Mouse (Mus musculus): ENCODE data around the gene 1110051M20Rik. TPM values are rescaled to one million over a fixed set of nuclear protein-coding genes. Genes with fewer than 3 reads are reported as not detected.

The 1110051M20Rik gene
- polyA plus RNA-seq (2017; shearing (Covaris generic)): 20.0 TPM

DNA sequence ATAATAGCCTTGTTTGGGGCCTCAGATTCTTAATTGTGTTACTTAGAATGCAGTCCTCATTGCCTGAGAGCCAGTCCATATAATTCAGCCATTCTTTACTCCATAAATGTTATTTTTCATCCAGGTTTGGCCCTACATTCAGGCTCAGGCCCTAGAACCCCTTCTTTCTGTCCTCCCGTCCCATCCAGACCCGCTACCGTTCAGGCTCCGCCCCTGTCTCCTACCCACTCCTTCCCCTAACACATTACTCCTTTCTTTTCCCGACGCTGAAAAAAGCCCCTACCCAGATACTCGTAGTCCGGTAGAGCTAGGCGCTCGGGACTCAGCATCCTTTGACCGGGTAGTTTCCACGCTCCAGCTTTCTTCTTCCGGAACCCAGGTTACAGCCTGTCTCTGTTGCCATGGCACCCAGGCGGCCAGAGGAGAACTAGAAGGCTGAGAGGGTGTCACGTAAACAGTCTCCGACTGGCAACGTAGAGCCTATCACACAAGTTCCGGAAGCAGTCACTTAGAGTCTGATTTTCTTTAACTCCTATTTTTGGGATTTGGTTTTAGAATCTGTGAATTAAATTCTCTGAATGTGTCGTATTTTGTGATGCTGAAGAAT lies at the start of gene 1110051M20Rik:
Gene 1110051M20Rik, minus strand, starts transcription at position 419 of the 607 bp plus-strand sequence.

DNA sequence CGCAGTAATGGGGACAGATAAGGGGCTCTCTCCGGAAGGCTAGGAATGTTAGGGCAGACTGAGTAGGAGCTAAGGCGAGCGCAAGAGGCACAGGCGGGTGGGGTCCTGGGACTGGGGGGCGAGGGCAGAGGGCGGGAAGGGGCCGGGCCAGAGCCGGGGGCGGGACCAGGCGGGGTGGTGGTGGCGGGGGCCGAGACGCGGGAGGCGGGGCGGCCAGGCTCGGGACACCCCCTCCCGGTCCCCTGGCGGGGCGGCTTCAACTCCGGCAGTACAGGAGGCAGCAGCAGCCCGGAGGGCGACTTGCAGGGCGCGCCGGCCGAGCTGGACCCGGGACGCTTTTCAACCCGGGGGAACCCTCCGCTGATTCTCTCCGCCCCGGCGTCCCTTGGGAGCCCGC lies 12.8 kb upstream of the 1110051M20Rik start, which contains the start of gene Lrp4:
Gene Lrp4, plus strand, starts transcription at position 253 of the 397 bp plus-strand sequence.

DNA sequence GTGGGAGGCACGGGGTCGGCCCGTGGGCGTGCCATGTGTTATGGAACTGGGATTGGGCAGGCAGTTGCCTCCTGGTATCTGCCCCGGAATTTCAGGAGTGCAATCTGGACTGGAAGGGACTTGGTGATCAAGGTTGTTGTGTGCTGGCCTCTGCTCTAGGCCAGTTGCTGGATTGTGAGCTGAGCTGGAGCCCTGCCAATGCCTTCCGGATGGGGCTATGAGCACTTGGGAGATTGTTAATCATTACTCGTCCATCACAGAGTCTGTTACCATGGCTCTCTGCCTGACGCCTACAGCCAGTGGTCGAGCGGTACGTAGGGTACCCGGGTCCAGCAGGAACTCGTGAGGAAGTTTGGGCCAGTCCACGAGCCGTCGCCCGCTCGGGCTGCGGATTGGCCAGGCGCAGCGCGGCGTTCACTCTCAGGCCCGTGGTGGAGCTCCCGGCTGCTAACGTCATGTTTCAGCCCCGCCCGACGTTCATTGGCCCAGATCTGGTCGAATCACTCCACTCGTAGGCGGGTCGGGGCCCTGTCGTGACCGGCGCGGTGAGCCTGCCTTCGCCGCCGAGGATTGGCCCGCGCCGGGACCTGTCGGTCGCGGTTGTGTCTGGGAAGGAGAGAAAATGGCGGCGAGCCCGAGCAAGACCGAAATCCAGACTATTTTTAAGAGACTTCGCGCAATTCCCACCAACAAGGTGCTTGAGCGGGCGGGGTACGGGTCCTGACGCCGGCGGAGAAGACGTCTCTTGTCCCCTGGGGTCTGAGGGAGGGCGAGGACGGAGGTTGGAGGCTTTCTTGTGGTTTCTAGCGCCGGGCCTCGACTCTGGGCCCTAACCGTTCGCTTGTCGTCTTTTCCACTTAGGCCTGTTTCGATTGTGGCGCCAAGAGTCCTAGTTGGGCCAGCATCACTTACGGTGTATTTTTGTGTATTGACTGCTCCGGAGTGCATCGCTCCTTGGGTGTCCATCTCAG lies 179.5 kb downstream of the 1110051M20Rik start, which contains the start of gene Arfgap2:
Gene Arfgap2, plus strand, starts transcription at position 264 of the 971 bp plus-strand sequence.

DNA sequence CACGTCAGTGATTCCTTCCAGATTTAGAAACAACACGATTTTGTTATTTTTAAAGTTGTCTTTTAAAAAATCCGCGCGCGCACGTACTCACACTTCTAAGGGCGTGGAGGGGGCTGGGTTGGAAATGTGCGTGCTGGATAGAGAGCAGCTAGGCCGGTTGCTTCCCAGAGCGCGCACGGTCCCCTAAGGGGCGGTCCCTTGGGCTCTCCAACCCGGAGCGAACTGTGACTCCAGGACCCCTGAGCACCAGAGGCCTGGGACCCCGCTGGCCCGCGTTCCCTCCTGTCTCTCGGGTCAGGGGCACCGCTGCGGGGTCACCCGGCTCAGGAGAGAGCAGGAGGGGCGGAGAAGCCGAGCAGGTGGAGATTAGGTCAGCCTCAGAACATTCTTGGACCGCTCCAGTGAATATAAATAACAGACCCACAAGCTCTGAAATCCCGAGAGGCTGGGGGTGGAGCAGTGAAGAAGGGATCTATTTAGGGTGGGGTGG lies 188.8 kb downstream of the 1110051M20Rik start, which contains the start of gene Pacsin3:
Gene Pacsin3, plus strand, starts transcription at position 294 of the 490 bp plus-strand sequence.

DNA sequence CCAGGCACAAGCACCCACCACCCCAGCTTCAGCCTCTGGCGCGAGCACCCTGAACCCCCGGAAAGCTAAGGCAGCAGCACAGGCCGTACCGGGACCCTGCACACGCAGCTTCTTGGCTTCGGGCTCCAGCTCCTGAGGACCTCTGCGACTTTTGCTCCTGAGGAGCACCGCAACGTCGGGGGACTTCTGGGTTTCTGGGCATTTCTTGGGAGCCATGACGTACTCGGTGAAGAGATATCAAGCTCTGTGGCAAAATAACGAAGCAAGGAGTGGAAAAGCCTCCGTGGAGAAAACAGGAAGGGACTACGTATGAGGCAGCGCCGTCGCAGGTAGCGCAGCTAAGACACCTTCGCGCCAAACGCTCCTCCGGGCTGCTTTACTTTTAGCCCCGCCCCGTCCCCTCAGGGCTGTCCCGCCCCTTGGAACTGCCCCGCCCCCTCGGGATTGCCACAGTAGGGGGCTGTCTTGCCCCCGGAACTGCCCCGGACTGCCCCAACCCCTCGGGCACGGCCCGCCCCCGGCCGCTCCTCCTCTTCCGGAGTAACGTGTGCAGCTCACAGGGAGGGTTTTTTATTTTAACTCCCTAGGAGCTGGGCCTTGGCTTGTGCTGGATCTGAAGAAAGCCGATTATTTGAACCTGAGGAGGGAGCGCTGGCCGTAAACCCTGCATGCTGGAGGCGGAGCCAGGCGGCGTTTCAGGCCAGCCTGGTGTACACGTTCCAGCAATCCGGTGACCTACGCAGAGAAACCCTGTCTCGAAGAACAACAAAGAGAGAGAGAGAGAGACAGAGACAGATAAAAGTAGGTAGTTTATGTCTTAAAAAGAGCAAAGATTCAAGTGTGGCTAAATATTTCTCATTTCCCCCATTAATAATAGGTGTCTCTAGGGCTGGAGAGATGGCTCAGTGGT lies 207.6 kb downstream of the 1110051M20Rik start, which contains the start of gene Ddb2:
Gene Ddb2, minus strand, starts transcription at position 382 of the 910 bp plus-strand sequence.

Other genes with a start within 250 kb of the 1110051M20Rik start
- gene Nr1h3, start 241.9 kb downstream of the 1110051M20Rik start, polyA plus RNA-seq (2017; shearing (Covaris generic)): 1.7 TPM
- gene Acp2, start 241.8 kb downstream of the 1110051M20Rik start, polyA plus RNA-seq (2017; shearing (Covaris generic)): 17.2 TPM
- gene Ddb2, start 207.7 kb downstream of the 1110051M20Rik start, polyA plus RNA-seq (2017; shearing (Covaris generic)): 84.5 TPM
- 0.25 TPM for gene Pacsin3, start 188.8 kb downstream of the 1110051M20Rik start, polyA plus RNA-seq (2017; shearing (Covaris generic))
- gene Arfgap2, start 179.7 kb downstream of the 1110051M20Rik start, polyA plus RNA-seq (2017; shearing (Covaris generic)): 131 TPM
- gene Lrp4, start 12.8 kb upstream of the 1110051M20Rik start, polyA plus RNA-seq (2017; shearing (Covaris generic)): 0.02 TPM
- 39.8 TPM for gene Ckap5, start 82.1 kb upstream of the 1110051M20Rik start, polyA plus RNA-seq (2017; shearing (Covaris generic))
- not detected for gene F2, start 191.7 kb upstream of the 1110051M20Rik start, polyA plus RNA-seq (2017; shearing (Covaris generic))
- 23.8 TPM for gene Zfp408, start 205.1 kb upstream of the 1110051M20Rik start, polyA plus RNA-seq (2017; shearing (Covaris generic))
- 206 TPM for gene Arhgap1, start 205.2 kb upstream of the 1110051M20Rik start, polyA plus RNA-seq (2017; shearing (Covaris generic))